In the genomic region with DNA sequence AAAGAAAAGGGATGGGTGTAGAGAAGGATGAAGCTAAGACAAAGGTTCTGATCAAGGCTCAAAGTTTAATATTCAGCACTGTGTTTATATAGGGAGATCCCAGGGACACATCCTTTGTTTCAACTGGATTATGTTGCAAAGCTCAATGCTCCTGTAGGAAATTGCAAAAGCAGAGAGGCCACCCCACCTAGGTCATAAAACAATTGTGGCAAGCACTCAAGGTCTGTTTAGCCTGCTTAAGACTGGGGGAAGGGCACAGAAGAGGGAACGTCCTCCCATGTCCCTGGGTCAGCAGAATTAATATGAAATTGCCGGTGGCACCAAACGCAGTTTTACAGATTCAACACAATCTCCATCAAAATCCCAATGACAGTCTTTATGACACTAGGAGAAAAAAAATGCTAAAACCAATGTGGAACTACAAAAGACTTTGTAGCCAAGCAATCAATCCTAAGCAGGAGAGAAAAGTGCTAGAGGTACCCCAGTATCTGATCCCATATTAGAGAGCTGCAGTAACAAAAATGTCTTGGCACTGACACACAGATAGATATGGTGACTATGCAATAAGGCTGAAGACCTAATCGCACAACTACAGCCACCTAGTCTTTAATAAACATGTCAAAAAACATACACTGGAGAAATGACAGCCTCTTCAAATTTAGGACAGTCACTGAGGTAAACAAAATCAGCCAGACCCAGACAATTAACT, we compare ENCODE assay signal across 16 mouse cellular contexts. TPM values are rescaled to one million over a fixed set of nuclear protein-coding genes. Genes with fewer than 3 reads are reported as not detected.
DNase-seq lines count a peak whose midpoint lies in the region; ATAC-seq and TF ChIP-seq lines count a peak whose summit lies in the region.
"Had no signal": no experiment of that assay in that cellular context is flagged by ENCODE, and none has a peak within 500 bp of the region (broad histone marks: within the 10 kb centered on the region; RNA-seq: fewer than 3 reads in every experiment).

No protein-coding gene starts in this region.

- 47% methylated on average over 4 of the region's 4 CpGs for WGBS in heart, adult 2 months
- WGBS in intestine, embryonic 15.5 days, result 31% methylated on average over 4 of the region's 4 CpGs

- DNase-seq in heart, adult 2 months, result peak; percentile 29 to 35
- DNase-seq in heart, postnatal 4 days, result no peak
- DNase-seq in heart, adult 9 months (ENCODE audit: low spot score in 2 of 2), result peak; percentile 47 to 76
- DNase-seq in lung, postnatal 36 days, result peak; percentile 56
- no peak for DNase-seq in cerebellum, postnatal 10 days
- DNase-seq: cerebellum, adult 9-11 months; kidney, adult 9 months; left cerebral cortex, postnatal 4 days; right cerebral cortex, adult 18-20 months; spleen, adult 18-20 months; thymus, adult 18-20 months had no signal

- peak overlapping the region; percentile 41; the same call in 1 of the 2 replicates for H3K4me2 ChIP-seq in intestine, embryonic 15.5 days (replicated peaks)
- H3K4me2 ChIP-seq: lung, embryonic 15.5 days had no signal

- no peaks in the 10 kb centered on the region; the same call in 1 of the 2 replicates for H3K4me1 ChIP-seq in heart, adult 2 months (ENCODE audit: control insufficient read depth, insufficient read depth, low read length)
- H3K4me1 ChIP-seq in intestine, embryonic 15.5 days (replicated peaks), result no peaks in the 10 kb centered on the region; the same call in 1 of the 2 replicates
- H3K4me1 ChIP-seq: forebrain, embryonic 10.5 days; lung, embryonic 15.5 days had no signal

- peak overlapping the region; percentile 50 for H3K9ac ChIP-seq in heart, adult 2 months (ENCODE audit: low read depth, low read length)
- 0 out of 2 replicates have a peak overlapping the region, but pooled peaks have one; percentile 20 for H3K9ac ChIP-seq in intestine, embryonic 15.5 days
- H3K9ac ChIP-seq: lung, embryonic 15.5 days had no signal

- no peaks in the 10 kb centered on the region; the same call in 1 of the 2 replicates for H3K9me3 ChIP-seq in intestine, embryonic 15.5 days
- H3K9me3 ChIP-seq: lung, embryonic 15.5 days had no signal

- H3K4me3 ChIP-seq in heart, adult 2 months, result peak overlapping the region; percentile 45
- H3K4me3 ChIP-seq in intestine, embryonic 15.5 days (replicated peaks), result peak overlapping the region; percentile 24
- H3K4me3 ChIP-seq: forebrain, embryonic 10.5 days; lung, embryonic 15.5 days had no signal

- peak; percentile 82; the same call in 1 of the 2 replicates for TF ChIP-seq EP300 in heart, adult 2 months (IDR thresholded peaks at IDR 0.05; ENCODE audit: insufficient read depth, low read depth, low read length)

- ATAC-seq in intestine, embryonic 15.5 days, result peak; percentile 93
- ATAC-seq in megakaryocyte-erythroid progenitor cell, adult 5-6 weeks (replicated peaks; ENCODE audit: low FRiP score, low TSS enrichment, poor library complexity, severe bottlenecking), result no peak
- ATAC-seq: hindbrain, embryonic 16.5 days had no signal

- TF ChIP-seq CTCF in heart, adult 2 months (IDR thresholded peaks at IDR 0.05), result no peak

- H3K27ac ChIP-seq in heart, adult 2 months, result peak overlapping the region; percentile 89
- peak overlapping the region; percentile 64; the same call in 1 of the 2 replicates for H3K27ac ChIP-seq in intestine, embryonic 15.5 days
- H3K27ac ChIP-seq: forebrain, embryonic 10.5 days; lung, embryonic 15.5 days had no signal

- H3K36me3 ChIP-seq in heart, adult 2 months (ENCODE audit: control insufficient read depth, insufficient read depth, low read length), result no peaks in the 10 kb centered on the region
- H3K36me3 ChIP-seq in intestine, embryonic 15.5 days, result no peaks in the 10 kb centered on the region
- H3K36me3 ChIP-seq: forebrain, embryonic 10.5 days; lung, embryonic 15.5 days had no signal

- intact Hi-C loops in heart, adult 2 months (cut with DNase I), result no loop called here

- TF ChIP-seq POLR2A in heart, adult 2 months (IDR thresholded peaks at IDR 0.05; ENCODE audit: insufficient read depth, low read depth, low read length), result peak; percentile 50

- no peaks in the 10 kb centered on the region for H3K27me3 ChIP-seq in heart, adult 2 months (ENCODE audit: control insufficient read depth, insufficient read depth, low read length)
- no peaks in the 10 kb centered on the region for H3K27me3 ChIP-seq in intestine, embryonic 15.5 days (replicated peaks)
- H3K27me3 ChIP-seq: lung, embryonic 15.5 days had no signal

- no peaks in the 10 kb centered on the region for H3K79me2 ChIP-seq in heart, adult 2 months (replicated peaks; ENCODE audit: control insufficient read depth, insufficient read depth, low read length)

RNA-seq across cellular contexts. Expression of a gene that starts 41.5 kb away (rescaled TPM):
- 10 to 100 TPM; 43.5 to 45.3 TPM for total RNA-seq in heart, adult 2 months (2021)
- 27.2 and 27.5 TPM in 2 replicates for polyA plus RNA-seq in heart, adult 2 months (2012; rRNA removed)
- total RNA-seq in heart, postnatal 4 days (2021), result 10 to 100 TPM; 39.5 to 41.2 TPM
- polyA plus RNA-seq in intestine, embryonic 15.5 days (2015; fragmentation: Nextera tagmentation; extraction: Ambion mirVana), result 13.1 and 14.0 TPM in 2 replicates
- 1.8 and 7.6 TPM in 2 replicates for total RNA-seq in megakaryocyte-erythroid progenitor cell, adult 5-6 weeks (2014; fragmentation: Nextera tagmentation)
- total RNA-seq in megakaryocyte-erythroid progenitor cell, adult 5-6 weeks (2017), result 0.19 and 1.5 TPM in 2 replicates

Comparison
In these comparisons a context has a peak if more than half of its experiments do, and no peak if none do; other contexts are left out.
1. DNase-seq: peak in heart, adult 2 months (2 of 2), heart, adult 9 months (2 of 2) and lung, postnatal 36 days (single experiment); none in heart, postnatal 4 days (single experiment) and cerebellum, postnatal 10 days (0 of 2).
2. RNA of a gene that starts 41.5 kb away (total RNA-seq): 43.5 to 45.3 TPM in heart, adult 2 months and 39.5 to 41.2 TPM in heart, postnatal 4 days; 0.19 to 7.6 TPM in megakaryocyte-erythroid progenitor cell, adult 5-6 weeks; every median in the first group is over 4 times any median in the second.